Mouse (Mus musculus) neural tube, embryonic 11.5 days (tissue): Measurements from ENCODE around the gene Gch1. TPM values are rescaled to one million over a fixed set of nuclear protein-coding genes. Genes with fewer than 3 reads are reported as not detected.

Source experiments
- ATAC-seq: fragments of 200-750 bp; cut with Nextera tagmentation; 2 replicates; pipeline ENCODE4 v1.8.0; 2017; ENCODE audit warnings: moderate number of reproducible peaks, mild to moderate bottlenecking, moderate TSS enrichment, moderate library complexity; ENCODE audit not compliant: insufficient read depth, low FRiP score, low TSS enrichment
- DNase-seq: peaks from one replicate; pipeline ENCODE4 v3.0.0-alpha.2; 2015; ENCODE audit warnings: low spot score
- H3K27ac ChIP-seq: fragments of 300-500 bp; sonication (generic); 2 replicates; pipeline ENCODE4 v1.5.1; 2014; ENCODE audit warnings: low read depth, mild to moderate bottlenecking, low read length
- H3K27me3 ChIP-seq: fragments of 300-500 bp; sonication (generic); 2 replicates; pipeline ENCODE4 v1.6.1; 2014; ENCODE audit warnings: mild to moderate bottlenecking, low read length, mixed read lengths; ENCODE audit not compliant: control insufficient read depth, insufficient read depth
- H3K36me3 ChIP-seq: fragments of 300-500 bp; sonication (generic); 2 replicates; pipeline ENCODE4 v1.6.1; 2014; ENCODE audit warnings: mild to moderate bottlenecking, low read length, moderate library complexity, mixed read lengths; ENCODE audit not compliant: control insufficient read depth, insufficient read depth
- H3K4me1 ChIP-seq: fragments of 300-500 bp; sonication (generic); 2 replicates; pipeline ENCODE4 v1.6.1; 2014; ENCODE audit warnings: low read length, mixed read lengths; ENCODE audit not compliant: control insufficient read depth, insufficient read depth
- H3K4me2 ChIP-seq: fragments of 300-500 bp; sonication (generic); 2 replicates; pipeline ENCODE4 v1.6.1; 2014; ENCODE audit warnings: low read depth, mild to moderate bottlenecking, moderate library complexity
- H3K4me3 ChIP-seq: fragments of 300-500 bp; sonication (generic); 2 replicates; pipeline ENCODE4 v1.5.1; 2014; ENCODE audit warnings: low read depth, low read length
- H3K9ac ChIP-seq: fragments of 300-500 bp; sonication (generic); 2 replicates; pipeline ENCODE4 v1.6.1; 2014; ENCODE audit warnings: mild to moderate bottlenecking, low read length
- H3K9me3 ChIP-seq: fragments of 300-500 bp; sonication (generic); 2 replicates; pipeline ENCODE4 v1.6.1; 2016; ENCODE audit warnings: low read length; ENCODE audit not compliant: control insufficient read depth
- WGBS: fragments of 180-500 bp; shearing (Covaris S2); extraction: QIAGEN DNeasy Blood & Tissue Kit; methylation state at CpG from one replicate; pipeline ENCODE4 v1.1.7; 2014; 5-methylcytosine and 5-hydroxymethylcytosine counted together
- polyA plus RNA-seq: library from polyadenylated mRNA; unstranded; fragments of >200 nt; fragmentation: Nextera tagmentation; extraction: Ambion mirVana; gene quantifications from 2 replicates; pipeline ENCODE4 v1.2.1, GENCODE M21; 2014

The Gch1 gene
- polyA plus RNA-seq, 1 experiment from 2014 or later = 2.4 TPM

GRCm38 (mm10) chr14:47178851-47179250 is 10.4 kb downstream of the Gch1 start:
- DNase-seq = no peak
- no peak overlapping the region for H3K27ac ChIP-seq
- 93% methylated on average over 5 of the region's 5 CpGs for WGBS
- no peaks in the 10 kb centered on the region for H3K36me3 ChIP-seq
- H3K4me3 ChIP-seq = no peak overlapping the region
- H3K9me3 ChIP-seq = no peaks in the 10 kb centered on the region
- H3K27me3 ChIP-seq = no peaks in the 10 kb centered on the region
- H3K9ac ChIP-seq = no peak overlapping the region
- H3K4me1 ChIP-seq = no peaks in the 10 kb centered on the region
- no peak overlapping the region for H3K4me2 ChIP-seq
- ATAC-seq = no peak

DNA sequence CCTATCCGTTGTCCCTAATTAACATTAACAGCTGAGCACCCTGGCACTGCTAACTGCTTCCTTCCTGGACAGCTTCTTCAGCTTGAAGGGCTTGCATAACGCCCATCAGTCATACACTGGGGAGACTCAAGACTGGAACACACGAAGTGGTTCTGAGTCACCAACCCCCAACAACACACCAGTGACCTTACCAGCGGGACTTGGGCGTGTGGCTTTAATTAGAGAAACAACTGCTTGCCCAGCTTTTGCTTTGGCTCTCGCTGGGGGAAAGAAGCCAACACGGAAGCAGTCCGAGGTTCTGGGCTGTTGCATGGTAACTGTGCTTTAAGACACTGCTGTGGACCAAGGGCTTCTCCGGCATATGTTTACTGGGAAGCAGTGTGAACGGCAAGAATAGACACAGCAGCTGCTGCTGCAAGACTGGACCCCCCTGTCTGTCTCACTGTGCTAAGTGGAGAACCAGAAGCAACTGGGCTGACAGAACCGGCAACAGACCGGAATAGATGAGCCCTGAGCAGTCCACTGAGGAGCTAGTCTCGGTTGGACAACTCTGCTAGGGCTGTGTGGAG is 11.3 kb downstream of the Gch1 start:
- Histone ChIP-seq H3K9ac (no peak overlapping the region), H3K27ac (no peak overlapping the region), H3K36me3 (no peaks in the 10 kb centered on the region), H3K4me3 (no peak overlapping the region), H3K27me3 (no peaks in the 10 kb centered on the region), H3K4me2 (no peak overlapping the region), H3K9me3 (no peaks in the 10 kb centered on the region), H3K4me1 (no peaks in the 10 kb centered on the region)
- DNase-seq (no peak), ATAC-seq (no peak)
- WGBS = 59% methylated on average over 13 of the region's 13 CpGs

DNA sequence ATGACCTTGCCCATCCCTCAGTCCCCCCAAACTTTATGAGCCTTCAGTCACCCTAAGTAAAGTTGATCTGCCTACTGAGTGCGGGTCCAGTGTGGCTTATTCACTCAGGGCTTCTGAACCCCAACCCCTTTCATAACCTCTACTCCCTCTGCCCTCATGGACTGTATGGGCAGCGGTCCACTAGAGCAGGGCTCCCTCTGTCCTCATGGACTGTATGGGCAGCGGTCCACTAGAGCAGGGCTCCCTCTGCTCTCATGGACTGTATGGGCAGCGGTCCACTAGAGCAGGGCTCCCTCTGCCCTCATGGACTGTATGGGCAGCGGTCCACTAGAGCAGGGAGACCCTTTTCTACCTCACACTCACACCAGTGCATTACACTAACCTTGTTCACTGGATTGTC is 13.0 kb downstream of the Gch1 start:
- Histone ChIP-seq H3K9me3 (no peaks in the 10 kb centered on the region), H3K4me1 (no peaks in the 10 kb centered on the region), H3K4me2 (no peak overlapping the region), H3K27ac (no peak overlapping the region), H3K36me3 (no peaks in the 10 kb centered on the region), H3K4me3 (no peak overlapping the region), H3K9ac (no peak overlapping the region), H3K27me3 (no peaks in the 10 kb centered on the region)
- DNase-seq (no peak), ATAC-seq (no peak)
- WGBS = 94% methylated on average over 5 of the region's 5 CpGs

GRCm38 (mm10) chr14:47175136-47175535 is 14.1 kb downstream of the Gch1 start:
- DNase-seq (no peak), ATAC-seq (no peak)
- no peaks in the 10 kb centered on the region for H3K27me3 ChIP-seq
- no peaks in the 10 kb centered on the region for H3K4me1 ChIP-seq
- no peak overlapping the region for H3K4me3 ChIP-seq
- H3K4me2 ChIP-seq = no peak overlapping the region
- no peak overlapping the region for H3K9ac ChIP-seq
- H3K27ac ChIP-seq = no peak overlapping the region
- no peaks in the 10 kb centered on the region for H3K36me3 ChIP-seq
- H3K9me3 ChIP-seq = no peaks in the 10 kb centered on the region
- 81% methylated on average over 5 of the region's 5 CpGs for WGBS

DNA sequence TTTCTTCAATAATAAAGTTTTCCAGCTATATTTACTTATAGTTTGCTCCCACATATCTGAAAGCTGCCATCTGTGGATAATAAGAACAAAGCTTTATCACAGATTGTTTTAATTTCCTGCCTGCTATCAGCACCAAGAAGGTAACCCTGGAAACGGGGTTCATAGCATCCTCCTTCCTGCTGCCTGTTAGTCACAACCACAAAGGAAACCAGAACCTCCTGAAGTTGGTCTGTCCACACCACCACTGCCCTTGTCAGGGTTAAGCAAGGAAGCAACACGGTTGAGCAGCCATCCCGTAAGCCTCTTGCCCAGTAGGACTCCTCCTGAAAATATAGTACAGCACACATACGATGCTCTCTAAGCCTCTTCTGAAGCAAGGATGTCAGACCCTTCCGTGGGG is 17.1 kb downstream of the Gch1 start:
- 83% methylated on average over 5 of the region's 5 CpGs for whole genome bisulfite sequencing
- ATAC-seq (no peak), DNase-seq (no peak)

GRCm38 (mm10) chr14:47170499-47171109 is 18.6 kb downstream of the Gch1 start:
- H3K9me3 ChIP-seq = no peaks in the 10 kb centered on the region
- no peak for ATAC-seq
- WGBS = 72% methylated on average over 3 of the region's 3 CpGs
- no peak overlapping the region for H3K4me3 ChIP-seq
- no peak overlapping the region for H3K9ac ChIP-seq
- no peaks in the 10 kb centered on the region for H3K36me3 ChIP-seq
- no peaks in the 10 kb centered on the region for H3K27me3 ChIP-seq
- H3K4me1 ChIP-seq = no peaks in the 10 kb centered on the region
- DNase-seq = no peak
- no peak overlapping the region for H3K4me2 ChIP-seq
- H3K27ac ChIP-seq = no peak overlapping the region

More for the DNA sequence above, 17.1 kb downstream of the Gch1 start:
- Histone ChIP-seq H3K4me1 (no peaks in the 10 kb centered on the region), H3K36me3 (no peaks in the 10 kb centered on the region), H3K27me3 (no peaks in the 10 kb centered on the region), H3K4me2 (no peak overlapping the region), H3K27ac (no peak overlapping the region), H3K9ac (no peak overlapping the region), H3K4me3 (no peak overlapping the region), H3K9me3 (no peaks in the 10 kb centered on the region)

- DNase-seq = no peak
- Histone ChIP-seq H3K27me3 (no peaks in the 10 kb centered on the region), H3K4me3 (no peak overlapping the region), H3K4me1 (no peaks in the 10 kb centered on the region), H3K9me3 (no peaks in the 10 kb centered on the region), H3K27ac (no peak overlapping the region), H3K9ac (no peak overlapping the region), H3K36me3 (no peaks in the 10 kb centered on the region), H3K4me2 (no peak overlapping the region)
- 79% methylated on average over 9 of the region's 9 CpGs for WGBS
- ATAC-seq = no peak
Measured at GRCm38 (mm10) chr14:47169677-47170410, 19.4 kb downstream of the Gch1 start.

- Histone ChIP-seq H3K4me3 (no peak overlapping the region), H3K9ac (no peak overlapping the region), H3K36me3 (no peaks in the 10 kb centered on the region), H3K4me2 (no peak overlapping the region), H3K27me3 (no peaks in the 10 kb centered on the region), H3K4me1 (no peaks in the 10 kb centered on the region), H3K27ac (no peak overlapping the region), H3K9me3 (no peaks in the 10 kb centered on the region)
- ATAC-seq (no peak), DNase-seq (no peak)
- WGBS = 90% methylated on average over 5 of the region's 5 CpGs
Measured at GRCm38 (mm10) chr14:47165741-47166140, 23.5 kb downstream of the Gch1 start.

GRCm38 (mm10) chr14:47165117-47165516 is 24.1 kb downstream of the Gch1 start:
- DNase-seq = no peak

More at GRCm38 (mm10) chr14:47165117-47165516, 24.1 kb downstream of the Gch1 start:
- H3K9ac ChIP-seq = no peak overlapping the region
- no peaks in the 10 kb centered on the region for H3K4me1 ChIP-seq
- ATAC-seq = no peak
- 93% methylated on average over 5 of the region's 5 CpGs for WGBS
- H3K36me3 ChIP-seq = no peaks in the 10 kb centered on the region
- H3K4me2 ChIP-seq = no peak overlapping the region
- no peak overlapping the region for H3K4me3 ChIP-seq
- no peak overlapping the region for H3K27ac ChIP-seq
- no peaks in the 10 kb centered on the region for H3K9me3 ChIP-seq
- no peaks in the 10 kb centered on the region for H3K27me3 ChIP-seq
